Mouse (Mus musculus) lung, postnatal 10 days (tissue): ENCODE data around the gene Cyp2w1.
A peak's percentile ranks its signal among the peaks of the same experiment; 100 is the strongest.

Experiments
- DNase-seq: peaks from one replicate; pipeline ENCODE4 v3.0.0; 2021

Gene Cyp2w1

GRCm38 (mm10) chr5:139366484-139366883 is 14.1 kb downstream of the Cyp2w1 start:
- no peak for DNase-seq

GRCm38 (mm10) chr5:139367884-139368458 is 15.6 kb downstream of the Cyp2w1 start:
- no peak for DNase-seq

DNA sequence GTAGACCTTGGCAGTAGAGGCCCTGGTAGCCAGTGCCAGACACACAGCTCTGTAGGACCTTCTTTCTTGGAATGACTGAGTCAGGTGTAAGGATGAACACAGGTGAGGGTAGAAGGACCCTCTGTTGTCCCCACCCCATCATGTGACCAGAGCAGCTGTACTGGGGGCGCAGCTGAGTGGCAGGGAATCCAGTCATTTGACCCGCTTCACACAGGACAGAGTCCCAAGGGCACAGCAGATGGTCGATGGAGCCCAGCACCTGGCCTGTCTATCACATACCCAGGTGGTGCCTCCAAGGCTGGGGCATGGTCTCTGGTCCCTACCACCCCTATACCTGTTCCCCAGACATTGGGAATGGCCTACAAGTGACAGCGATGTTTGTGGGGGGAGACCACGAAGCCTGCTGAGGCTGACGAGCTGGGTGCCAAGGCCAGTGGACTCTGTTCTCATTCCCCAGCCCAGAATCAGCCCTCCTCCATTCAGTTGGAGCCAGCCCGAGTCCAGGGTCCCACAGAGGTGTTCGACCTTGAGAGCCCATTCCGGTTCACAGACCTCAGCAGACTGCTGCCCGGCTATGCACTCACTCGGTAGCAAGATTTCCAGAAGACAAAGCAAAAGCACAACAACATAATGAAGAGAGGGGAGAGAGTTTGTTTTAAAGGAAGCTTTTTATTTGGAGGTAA is 16.4 kb downstream of the Cyp2w1 start:
- DNase-seq, result no peak

GRCm38 (mm10) chr5:139370336-139370735 is 17.9 kb downstream of the Cyp2w1 start:
- DNase-seq, result no peak

DNA sequence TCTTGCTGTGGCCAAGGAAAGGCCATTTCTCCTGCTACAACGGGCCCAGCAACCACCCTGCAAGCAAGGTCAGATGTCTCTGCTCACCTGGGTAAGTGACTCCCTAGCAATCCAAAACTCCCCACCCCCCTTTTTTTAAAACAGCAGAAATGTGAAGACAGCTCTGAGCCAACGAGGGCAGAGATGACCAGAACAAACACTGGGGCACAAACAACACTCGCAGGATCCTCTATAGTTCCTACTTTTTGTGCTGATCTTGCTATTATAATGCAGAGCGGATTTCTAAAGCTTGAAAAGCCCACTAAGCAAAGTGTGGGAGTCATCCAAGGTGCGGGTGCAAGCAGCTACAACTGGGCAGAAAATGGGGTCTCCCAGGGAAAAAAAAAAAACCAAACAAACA is 18.7 kb downstream of the Cyp2w1 start:
- no peak for DNase-seq

DNA sequence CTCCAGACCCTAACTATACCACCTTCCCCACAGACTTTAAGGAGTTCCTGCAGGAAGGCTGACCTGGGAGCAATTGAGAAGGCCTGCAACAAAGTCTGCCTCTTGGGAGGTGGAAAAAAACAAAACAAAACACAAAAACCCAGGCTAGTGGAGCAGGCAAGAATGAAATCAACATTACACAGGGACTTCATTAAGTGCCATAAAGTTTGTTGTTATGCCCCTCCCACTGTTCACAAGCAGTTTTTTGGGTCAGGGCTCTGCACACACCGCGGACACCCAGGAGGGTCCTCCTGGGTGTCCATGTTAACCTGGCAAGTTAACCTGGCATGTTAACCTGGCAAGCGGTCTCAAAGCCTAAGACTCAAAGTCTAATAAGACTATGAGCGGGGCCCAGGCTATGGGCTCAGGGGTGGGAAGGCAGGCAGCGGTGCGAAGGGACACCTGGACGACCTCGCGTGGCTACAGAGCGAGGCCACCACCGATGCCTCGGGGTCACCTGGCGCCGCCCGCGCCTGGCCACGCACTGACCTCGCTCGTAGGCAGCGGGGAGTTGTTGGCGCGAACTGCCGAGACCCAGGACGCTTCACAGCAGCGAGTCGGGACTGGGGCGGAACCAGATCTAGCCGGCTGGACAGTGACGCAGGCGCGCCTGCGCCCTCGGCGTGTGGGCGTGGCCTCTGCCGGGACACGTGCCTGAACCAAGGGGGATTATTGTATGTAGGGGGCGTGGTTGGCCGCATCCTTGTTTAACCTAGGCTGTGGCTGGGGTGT is 19.4 kb downstream of the Cyp2w1 start:
- peak; percentile 97 for DNase-seq

GRCm38 (mm10) chr5:139373126-139373525 is 20.7 kb downstream of the Cyp2w1 start:
- no peak for DNase-seq

- no peak for DNase-seq
Observed at GRCm38 (mm10) chr5:139373889-139374444, 21.6 kb downstream of the Cyp2w1 start.

DNA sequence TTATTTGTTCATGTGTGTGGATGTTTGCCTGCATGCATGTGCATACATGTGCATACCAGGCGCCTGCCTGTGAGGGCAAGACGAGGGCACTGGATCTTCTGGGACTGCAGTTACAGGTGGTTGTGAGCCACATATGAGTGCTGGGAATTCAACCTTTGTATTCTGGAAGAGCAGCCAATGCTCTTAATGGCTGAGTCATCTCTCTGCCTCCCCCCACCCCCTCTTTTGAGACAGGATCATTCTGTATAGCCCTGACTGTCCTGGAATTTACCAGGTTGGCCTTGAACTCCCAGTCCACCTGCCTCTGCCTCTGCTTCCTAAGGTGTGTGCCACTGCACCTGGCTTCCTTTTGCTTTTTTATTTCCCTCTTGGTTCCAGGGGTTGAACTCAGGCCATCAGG is 22.4 kb downstream of the Cyp2w1 start:
- no peak for DNase-seq

- DNase-seq, result peak; percentile 89
Observed at GRCm38 (mm10) chr5:139377468-139378270, 25.3 kb downstream of the Cyp2w1 start, which contains the start of gene Gpr146. Gene Gpr146, plus strand, starts transcription at chr5:139377697.

- no peak for DNase-seq
Observed at GRCm38 (mm10) chr5:139378271-139378556, 25.8 kb downstream of the Cyp2w1 start.

GRCm38 (mm10) chr5:139378986-139379629 is 26.7 kb downstream of the Cyp2w1 start:
- DNase-seq, result peak; percentile 95

- no peak for DNase-seq
Observed at GRCm38 (mm10) chr5:139379771-139380384, 27.5 kb downstream of the Cyp2w1 start.

GRCm38 (mm10) chr5:139380385-139381248 is 28.2 kb downstream of the Cyp2w1 start:
- peak; percentile 98 for DNase-seq

DNA sequence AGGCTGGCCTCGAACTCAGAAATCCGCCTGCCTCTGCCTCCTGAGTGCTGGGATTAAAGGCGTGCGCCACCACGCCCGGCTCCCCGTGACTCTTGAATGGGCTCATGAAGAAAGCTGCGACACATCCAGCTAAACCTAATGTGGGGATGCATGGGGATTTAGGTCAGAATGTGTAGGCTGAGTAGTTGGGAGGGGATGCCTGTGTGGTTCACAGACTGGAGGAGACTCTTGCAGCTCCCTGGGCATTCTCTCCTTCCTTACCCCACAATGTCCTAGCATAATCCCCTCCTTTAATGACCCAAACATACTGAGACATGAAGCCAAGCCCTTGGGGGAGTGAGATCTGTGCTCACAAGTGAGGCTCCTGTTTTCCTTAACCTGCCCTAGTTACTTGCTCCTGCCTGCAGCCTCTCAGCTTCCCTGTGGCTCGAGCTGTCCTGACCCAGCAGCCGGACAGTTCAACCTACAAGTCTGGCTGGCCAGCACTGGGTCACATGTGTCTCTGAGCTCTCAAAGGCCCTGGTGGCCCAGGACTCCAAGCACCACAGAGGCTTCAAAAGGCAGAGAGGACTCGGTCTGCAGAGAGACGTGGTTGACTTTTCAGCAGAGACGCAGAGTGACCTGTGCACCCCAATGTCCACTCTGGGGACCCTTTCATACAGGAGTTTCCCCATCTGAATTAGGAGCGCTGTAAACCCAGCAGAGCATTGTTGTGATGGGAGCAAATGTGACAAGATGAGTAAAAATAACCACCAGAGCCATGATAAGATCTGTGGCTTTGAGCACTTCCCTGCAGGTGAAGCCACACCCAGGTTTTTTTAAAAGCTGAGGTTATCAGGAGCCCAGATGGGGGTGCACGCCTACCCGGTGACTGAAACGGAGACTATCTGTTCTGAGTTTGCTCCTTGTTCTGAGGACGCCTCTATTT is 29.4 kb downstream of the Cyp2w1 start:
- DNase-seq, result no peak

- peak; percentile 84 for DNase-seq
Observed at GRCm38 (mm10) chr5:139382760-139383159, 30.3 kb downstream of the Cyp2w1 start.

DNA sequence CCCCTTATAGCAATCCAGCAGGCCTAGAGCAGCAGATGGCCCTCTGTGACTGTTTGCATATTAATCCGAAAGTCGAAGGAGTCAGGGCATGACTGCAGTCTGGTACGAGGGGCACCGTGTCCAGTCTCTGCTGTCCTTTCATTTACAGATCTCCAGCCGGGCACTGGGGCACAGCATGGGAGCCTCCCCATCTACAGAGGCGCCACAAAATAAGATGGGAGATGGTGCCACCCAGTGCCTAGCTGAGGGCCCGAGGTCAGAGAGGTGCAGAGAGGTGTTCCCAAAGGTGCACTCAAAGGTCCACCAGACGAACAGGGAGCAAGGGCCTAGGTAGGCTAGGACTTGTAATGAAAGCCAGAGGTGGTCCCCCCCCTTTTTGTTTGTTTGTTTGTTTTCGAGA is 30.8 kb downstream of the Cyp2w1 start:
- no peak for DNase-seq

DNA sequence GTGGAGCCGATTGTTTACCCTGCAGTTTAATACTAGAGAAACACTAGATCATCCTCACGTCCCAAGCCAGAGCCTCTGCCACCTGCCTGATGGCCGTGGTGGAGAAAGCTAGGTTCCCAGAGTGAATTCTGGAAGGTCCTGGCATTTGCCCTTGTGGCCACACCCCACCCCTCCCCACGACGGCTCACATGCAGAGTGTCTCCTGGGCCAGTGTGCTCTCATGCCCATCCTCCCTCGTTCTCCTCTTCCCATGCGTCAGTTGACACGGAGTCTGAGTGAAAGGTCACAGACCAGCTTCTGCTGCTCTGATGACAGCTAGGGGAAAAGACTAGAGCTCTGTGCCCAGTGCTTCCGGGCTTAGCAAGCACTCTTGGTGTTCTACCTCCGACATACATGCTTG is 32.1 kb downstream of the Cyp2w1 start:
- DNase-seq, result peak; percentile 72

DNA sequence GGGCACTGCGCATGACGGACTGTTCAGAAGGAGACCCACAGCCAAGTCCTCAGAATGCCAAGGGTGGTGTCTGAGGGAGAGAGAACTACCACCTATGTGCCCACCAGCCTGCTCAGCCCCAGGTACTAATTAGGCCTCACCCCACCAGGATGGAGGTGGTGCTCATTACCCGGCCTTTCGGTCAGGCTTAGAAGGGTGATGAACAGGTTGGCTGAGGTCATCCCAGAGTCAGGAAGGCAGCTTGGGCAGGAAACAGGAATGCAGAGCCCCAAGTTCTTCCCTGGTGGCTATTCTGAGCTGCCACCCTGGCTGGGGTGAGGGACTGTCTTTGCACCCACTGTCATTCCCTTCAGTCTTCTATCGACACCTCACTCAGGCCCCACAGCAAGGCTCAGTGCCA is 33.6 kb downstream of the Cyp2w1 start:
- DNase-seq, result no peak
